In the genomic region with DNA sequence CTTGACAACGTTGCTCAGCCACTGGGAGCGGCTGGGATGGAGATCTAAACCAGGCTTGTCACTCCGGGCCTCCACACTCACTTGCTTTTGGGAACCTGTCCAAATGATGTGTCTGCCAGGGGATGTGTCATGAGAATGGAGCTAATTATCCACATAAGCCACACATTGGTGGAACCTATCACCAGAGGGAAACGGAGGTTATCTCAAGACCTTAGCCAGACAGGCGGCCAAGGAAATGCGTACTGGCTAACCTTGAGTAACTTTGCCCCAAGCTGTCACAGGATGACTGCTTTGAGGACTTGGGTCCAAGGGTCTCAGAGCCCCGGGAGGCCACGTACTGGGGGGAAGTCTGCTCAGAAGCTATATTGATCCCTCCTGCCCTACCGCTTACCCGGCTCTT, we compare ENCODE assay signal across 8 mouse cellular contexts. TPM values are rescaled to one million over a fixed set of nuclear protein-coding genes. Genes with fewer than 3 reads are reported as not detected.
DNase-seq lines count a peak whose midpoint lies in the region; ATAC-seq lines count a peak whose summit lies in the region.

No protein-coding gene starts in this region.

- H3K4me1 ChIP-seq in forebrain, embryonic 16.5 days (replicated peaks; ENCODE audit: control insufficient read depth, insufficient read depth, low read length) = peaks cover 28% of the 10 kb centered on the region
- H3K4me1 ChIP-seq in hindbrain, embryonic 11.5 days (replicated peaks; ENCODE audit: control insufficient read depth, insufficient read depth, low read length) = peaks cover 4% of the 10 kb centered on the region; the same call in 1 of the 2 replicates
- H3K4me1 ChIP-seq in midbrain, embryonic 14.5 days (ENCODE audit: control insufficient read depth, insufficient read depth, low read length) = 0 out of 2 replicates have a peak, but pooled peaks cover 7% of the 10 kb centered on the region

- no peak overlapping the region for H3K9ac ChIP-seq in forebrain, embryonic 16.5 days (replicated peaks; ENCODE audit: low read depth, low read length)
- no peak overlapping the region for H3K9ac ChIP-seq in hindbrain, embryonic 11.5 days (ENCODE audit: low read depth, low read length)
- no peak overlapping the region; the same call in 1 of the 2 replicates for H3K9ac ChIP-seq in midbrain, embryonic 14.5 days (replicated peaks; ENCODE audit: low read length)

- peaks cover 22% of the 10 kb centered on the region for H3K27me3 ChIP-seq in forebrain, embryonic 16.5 days (replicated peaks; ENCODE audit: control insufficient read depth, insufficient read depth, low read length)
- H3K27me3 ChIP-seq in hindbrain, embryonic 11.5 days (ENCODE audit: control insufficient read depth, insufficient read depth, low read length) = peaks cover 25% of the 10 kb centered on the region
- H3K27me3 ChIP-seq in midbrain, embryonic 14.5 days (ENCODE audit: control insufficient read depth, insufficient read depth, low read length) = peaks cover 46% of the 10 kb centered on the region

- no peaks in the 10 kb centered on the region for H3K36me3 ChIP-seq in forebrain, embryonic 16.5 days (ENCODE audit: control insufficient read depth, insufficient read depth)
- no peaks in the 10 kb centered on the region for H3K36me3 ChIP-seq in hindbrain, embryonic 11.5 days (ENCODE audit: control insufficient read depth, insufficient read depth, low read length)
- H3K36me3 ChIP-seq in midbrain, embryonic 14.5 days (ENCODE audit: control insufficient read depth, insufficient read depth, low read length) = no peaks in the 10 kb centered on the region

- H3K9me3 ChIP-seq in forebrain, embryonic 16.5 days (ENCODE audit: control insufficient read depth, low read length) = no peaks in the 10 kb centered on the region
- H3K9me3 ChIP-seq in hindbrain, embryonic 11.5 days (ENCODE audit: control insufficient read depth, low read length) = no peaks in the 10 kb centered on the region
- no peaks in the 10 kb centered on the region for H3K9me3 ChIP-seq in midbrain, embryonic 14.5 days (ENCODE audit: control insufficient read depth, low read length)

- peak overlapping the region; percentile 58 for H3K4me3 ChIP-seq in forebrain, embryonic 16.5 days (replicated peaks; ENCODE audit: low read length)
- peak overlapping the region; percentile 48 for H3K4me3 ChIP-seq in hindbrain, embryonic 11.5 days (ENCODE audit: low read depth, low read length)
- H3K4me3 ChIP-seq in midbrain, embryonic 14.5 days (replicated peaks; ENCODE audit: low read depth, low read length) = peak overlapping the region; percentile 50

- peak overlapping the region; percentile 82 for H3K4me2 ChIP-seq in forebrain, embryonic 16.5 days (ENCODE audit: low read length)
- H3K4me2 ChIP-seq in hindbrain, embryonic 11.5 days (replicated peaks; ENCODE audit: low read depth, low read length) = peak overlapping the region; percentile 95
- peak overlapping the region; percentile 91 for H3K4me2 ChIP-seq in midbrain, embryonic 14.5 days (ENCODE audit: low read length)

- 24% methylated on average over 10 of the region's 10 CpGs for WGBS in forebrain, embryonic 16.5 days
- 35% methylated on average over 10 of the region's 10 CpGs for WGBS in hindbrain, embryonic 11.5 days
- WGBS in midbrain, embryonic 14.5 days = 23% methylated on average over 10 of the region's 10 CpGs

- DNase-seq in right cerebral cortex, adult 2 months (ENCODE audit: low spot score in 2 of 2) = peak; percentile 31 to 39
- DNase-seq in right cerebral cortex, adult 18-20 months = no peak
- peak; percentile 29 for DNase-seq in hindbrain, embryonic 11.5 days (ENCODE audit: low spot score)
- DNase-seq in layer of hippocampus, postnatal 14 days (ENCODE audit: low spot score in 2 of 2) = peak; percentile 43 to 52
- DNase-seq in midbrain, embryonic 14.5 days = peak; percentile 45
- DNase-seq in retina, postnatal 1 day = no peak

- no peak for ATAC-seq in forebrain, embryonic 16.5 days
- ATAC-seq in hindbrain, embryonic 11.5 days (ENCODE audit: low FRiP score) = no peak
- no peak for ATAC-seq in midbrain, embryonic 14.5 days (ENCODE audit: low FRiP score, low TSS enrichment)
- ATAC-seq in activated CD4-positive, CD25-positive, alpha-beta regulatory T cell, adult 4 months = no peak

- H3K27ac ChIP-seq in forebrain, embryonic 16.5 days (ENCODE audit: low read length) = no peak overlapping the region
- no peak overlapping the region for H3K27ac ChIP-seq in hindbrain, embryonic 11.5 days (ENCODE audit: low read depth, low read length)
- H3K27ac ChIP-seq in midbrain, embryonic 14.5 days (replicated peaks; ENCODE audit: low read depth, low read length) = no peak overlapping the region

RNA-seq across cellular contexts. Expression of a gene that starts 2.3 kb away (rescaled TPM):
- polyA plus RNA-seq in forebrain, embryonic 16.5 days (2015; fragmentation: Nextera tagmentation; extraction: Ambion mirVana) = 5.2 and 10.0 TPM in 2 replicates
- 3.5 and 4.7 TPM in 2 replicates for polyA plus RNA-seq in hindbrain, embryonic 11.5 days (2014; fragmentation: Nextera tagmentation; extraction: Ambion mirVana)
- 10 to 100 TPM; 18.8 to 20.9 TPM for total RNA-seq in layer of hippocampus, postnatal 14 days (2021)
- 9.6 and 10.1 TPM in 2 replicates for polyA plus RNA-seq in midbrain, embryonic 14.5 days (2014; fragmentation: Nextera tagmentation; extraction: Ambion mirVana)
- under 1 TPM; 0.58 to 0.93 TPM for polyA plus RNA-seq in activated CD4-positive, CD25-positive, alpha-beta regulatory T cell, adult 4 months (2017; shearing (Covaris generic))

Comparison
In these comparisons a context has a peak if more than half of its experiments do, and no peak if none do; other contexts are left out.
1. DNase-seq: peak in right cerebral cortex, adult 2 months (2 of 2), hindbrain, embryonic 11.5 days (single experiment), layer of hippocampus, postnatal 14 days (2 of 2) and midbrain, embryonic 14.5 days (single experiment); none in right cerebral cortex, adult 18-20 months (single experiment) and retina, postnatal 1 day (single experiment).
2. Peak in every context shown above with its lines, with median percentiles within 50 percentile points of each other: H3K4me2 ChIP-seq and H3K4me3 ChIP-seq.